Comparison of ENCODE assay signal across 8 mouse cellular contexts in genomic region chr7:119673465-119673864, GRCm38 (mm10). TPM values are rescaled to one million over a fixed set of nuclear protein-coding genes. Genes with fewer than 3 reads are reported as not detected.
A peak's percentile ranks its signal among the peaks of the same experiment; 100 is the strongest.
DNase-seq lines count a peak whose midpoint lies in the region; ATAC-seq and TF ChIP-seq lines count a peak whose summit lies in the region.
"Had no signal": no experiment of that assay in that cellular context is flagged by ENCODE, and none has a peak within 500 bp of the region (broad histone marks: within the 10 kb centered on the region; RNA-seq: fewer than 3 reads in every experiment).

No protein-coding gene starts in this region.

- no peaks in the 10 kb centered on the region for H3K36me3 ChIP-seq in thymus, adult 2 months (ENCODE audit: control insufficient read depth, insufficient read depth, low read length)
- H3K36me3 ChIP-seq: heart, embryonic 13.5 days had no signal

- peak; percentile 84 for ATAC-seq in megakaryocyte-erythroid progenitor cell, adult 5-6 weeks (replicated peaks; ENCODE audit: low FRiP score, low TSS enrichment, poor library complexity, severe bottlenecking)

- no peaks in the 10 kb centered on the region for H3K4me1 ChIP-seq in thymus, adult 2 months (replicated peaks; ENCODE audit: control insufficient read depth, insufficient read depth, low read length)
- H3K4me1 ChIP-seq: heart, embryonic 13.5 days had no signal

- no peak for TF ChIP-seq POLR2A in thymus, adult 2 months (IDR thresholded peaks at IDR 0.05; ENCODE audit: control insufficient read depth, extremely low read depth, insufficient read depth, low read length, poor library complexity)

- peak; percentile 30 for DNase-seq in thymus, adult 2 months
- no peak for DNase-seq in thymus, adult 18-20 months
- DNase-seq in cerebellum, adult 8-10 months: peak; percentile 6
- DNase-seq in frontal cortex, adult 2 months (ENCODE audit: extremely low spot score in 1 of 2, low spot score in 1 of 2): peak; percentile 1 to 78
- DNase-seq in layer of hippocampus, postnatal 10 days (ENCODE audit: low spot score in 2 of 2): peak; percentile 33 to 64
- peak; percentile 30 for DNase-seq in right cerebral cortex, postnatal 4 days

- H3K27ac ChIP-seq in thymus, adult 2 months (ENCODE audit: control insufficient read depth, insufficient read depth, low read length): no peak overlapping the region
- H3K27ac ChIP-seq: heart, embryonic 13.5 days had no signal

- no peaks in the 10 kb centered on the region for H3K27me3 ChIP-seq in thymus, adult 2 months (ENCODE audit: control insufficient read depth, insufficient read depth, low read length)

- WGBS in thymus, adult 2 months: 22% methylated on average over 6 of the region's 6 CpGs

- H3K4me3 ChIP-seq in thymus, adult 2 months (ENCODE audit: control insufficient read depth, insufficient read depth, low read length): no peak overlapping the region
- H3K4me3 ChIP-seq: heart, embryonic 13.5 days had no signal

- no peak for TF ChIP-seq CTCF in thymus, adult 2 months (IDR thresholded peaks at IDR 0.05; ENCODE audit: borderline replicate concordance, control insufficient read depth, extremely low read depth, insufficient read depth, low read length, poor library complexity)

RNA-seq across cellular contexts. Expression of gene Acsm4, which starts 16.4 kb away (rescaled TPM):
- polyA plus RNA-seq in thymus, adult 2 months (2012; rRNA removed): 0.04 and 0.15 TPM in 2 replicates
- polyA plus RNA-seq in frontal cortex, adult 2 months (2012; rRNA removed): 0.16 and 0.23 TPM in 2 replicates
- total RNA-seq in layer of hippocampus, postnatal 10 days (2021): not detected
- total RNA-seq in megakaryocyte-erythroid progenitor cell, adult 5-6 weeks (2014; fragmentation: Nextera tagmentation): not detected in 2 replicates
- not detected in 2 replicates for total RNA-seq in megakaryocyte-erythroid progenitor cell, adult 5-6 weeks (2017)
- polyA plus RNA-seq: heart, embryonic 13.5 days had no signal

RNA-seq across cellular contexts. Expression of gene Thumpd1, which starts 47.1 kb away (rescaled TPM):
- 30.9 and 31.0 TPM in 2 replicates for polyA plus RNA-seq in thymus, adult 2 months (2012; rRNA removed)
- 35.9 and 36.7 TPM in 2 replicates for polyA plus RNA-seq in frontal cortex, adult 2 months (2012; rRNA removed)
- total RNA-seq in layer of hippocampus, postnatal 10 days (2021): 10 to 100 TPM; 44.1 to 46.0 TPM
- total RNA-seq in megakaryocyte-erythroid progenitor cell, adult 5-6 weeks (2014; fragmentation: Nextera tagmentation): 41.2 and 48.7 TPM in 2 replicates
- total RNA-seq in megakaryocyte-erythroid progenitor cell, adult 5-6 weeks (2017): 135 and 168 TPM in 2 replicates

Comparison
In these comparisons a context has a peak if more than half of its experiments do, and no peak if none do; other contexts are left out.
1. DNase-seq: peak in thymus, adult 2 months (single experiment), cerebellum, adult 8-10 months (single experiment), frontal cortex, adult 2 months (2 of 2), layer of hippocampus, postnatal 10 days (2 of 2) and right cerebral cortex, postnatal 4 days (single experiment); none in thymus, adult 18-20 months (0 of 2).